Mouse (Mus musculus) MEL (cell line): ENCODE measurements around the gene Slc7a5. TPM values are rescaled to one million over a fixed set of nuclear protein-coding genes. Genes with fewer than 3 reads are reported as not detected.
A peak's percentile ranks its signal among the peaks of the same experiment; 100 is the strongest.

ENCODE experiments used
- DNase-seq: peaks from one replicate; pipeline ENCODE4 v3.0.0; 2011; ENCODE audit warnings: low read depth, low spot score
- H3K27ac ChIP-seq: 2 replicates; pipeline ENCODE4 v1.5.1; 2012; ENCODE audit warnings: low read depth, mild to moderate bottlenecking, control low read depth, low read length, moderate library complexity; ENCODE audit not compliant: control insufficient read depth
- H3K27me3 ChIP-seq, 2 experiments: fragments of 150-350 bp in 1 of 2; sonication (generic) in 1 of 2; 2 replicates each; pipeline ENCODE4 v1.6.1; 2012; ENCODE audit warnings: low read length in 2 of 2, mild to moderate bottlenecking in 2 of 2, improper control_type of control experiment in 1 of 2, moderate library complexity in 1 of 2; ENCODE audit not compliant: insufficient read depth in 2 of 2, control insufficient read depth in 1 of 2
- H3K36me3 ChIP-seq, 2 experiments: 2 replicates each; pipeline ENCODE4 v1.6.1; 2012 to 2014; ENCODE audit warnings: low read length in 2 of 2, improper control_type of control experiment in 1 of 2, inconsistent platforms in 1 of 2, mild to moderate bottlenecking in 1 of 2; ENCODE audit not compliant: insufficient read depth in 2 of 2, control insufficient read depth in 1 of 2
- H3K4me1 ChIP-seq, 2 experiments: fragments of 150-350 bp in 1 of 2; sonication (generic) in 1 of 2; 2 replicates each; pipeline ENCODE4 v1.6.1; 2012; ENCODE audit warnings: low read length in 2 of 2, improper control_type of control experiment in 1 of 2, mild to moderate bottlenecking in 1 of 2; ENCODE audit not compliant: insufficient read depth in 2 of 2, control insufficient read depth in 1 of 2
- H3K4me3 ChIP-seq, 2 experiments: fragments of 150-350 bp in 1 of 2; sonication (generic) in 1 of 2; 2 replicates each; pipeline ENCODE4 v1.5.1; 2012; ENCODE audit warnings: low read depth in 2 of 2, low read length in 2 of 2, mild to moderate bottlenecking in 2 of 2, moderate library complexity in 2 of 2, control low read depth in 1 of 2, improper control_type of control experiment in 1 of 2; ENCODE audit not compliant: control insufficient read depth in 1 of 2, insufficient read depth in 1 of 2
- H3K79me2 ChIP-seq: 2 replicates; pipeline ENCODE4 v1.6.1; 2012; ENCODE audit warnings: mild to moderate bottlenecking, low read length, moderate library complexity; ENCODE audit not compliant: control insufficient read depth, poor library complexity, insufficient read depth
- H3K9ac ChIP-seq: 2 replicates; pipeline ENCODE4 v1.6.1; 2012; ENCODE audit warnings: low read depth, mild to moderate bottlenecking, control low read depth, low read length, moderate library complexity; ENCODE audit not compliant: control insufficient read depth, poor library complexity, severe bottlenecking
- H3K9me3 ChIP-seq: fragments of 150-350 bp; sonication (generic); replicated peaks from 2 replicates; pipeline ENCODE4 v1.6.1; 2012; ENCODE audit warnings: mild to moderate bottlenecking, low read length, improper control_type of control experiment, moderate library complexity; ENCODE audit not compliant: insufficient read depth
- CHD2 ChIP-seq: IDR thresholded peaks from 2 replicates; pipeline ENCODE4 v1.6.1; 2011; ENCODE audit warnings: low read length, improper control_type of control experiment
- CTCF ChIP-seq, 3 experiments: IDR thresholded peaks in 2 of 3; conservative IDR thresholded peaks in 1 of 3; 2 replicates each; pipeline ENCODE4 v1.5.1; 2011 to 2012; ENCODE audit warnings: low read length in 3 of 3, low read depth in 2 of 3, mild to moderate bottlenecking in 2 of 3, improper control_type of control experiment in 1 of 3, inconsistent platforms in 1 of 3, mixed read lengths in 1 of 3, moderate library complexity in 1 of 3; ENCODE audit not compliant: control insufficient read depth in 1 of 3, insufficient read depth in 1 of 3, poor library complexity in 1 of 3, severe bottlenecking in 1 of 3
- E2F4 ChIP-seq: IDR thresholded peaks from 2 replicates; pipeline ENCODE4 v1.6.1; 2011; ENCODE audit warnings: low read depth, low read length, improper control_type of control experiment, borderline replicate concordance
- EP300 ChIP-seq, 2 experiments: IDR thresholded peaks; 2 replicates each; pipeline ENCODE4 v1.6.1; 2011; ENCODE audit warnings: improper control_type of control experiment in 2 of 2, low read length in 2 of 2, low read depth in 1 of 2, mild to moderate bottlenecking in 1 of 2
- ETS1 ChIP-seq: IDR thresholded peaks from 2 replicates; pipeline ENCODE4 v1.6.1; 2012; ENCODE audit warnings: low read depth, mild to moderate bottlenecking, inconsistent platforms, low read length, improper control_type of control experiment, moderate library complexity
- GABPA ChIP-seq: IDR thresholded peaks from 2 replicates; pipeline ENCODE4 v1.6.1; 2012; ENCODE audit warnings: low read depth, mild to moderate bottlenecking, inconsistent platforms, low read length, improper control_type of control experiment, moderate library complexity
- HCFC1 ChIP-seq: IDR thresholded peaks from 2 replicates; pipeline ENCODE4 v1.6.1; 2012; ENCODE audit warnings: low read depth, mild to moderate bottlenecking, inconsistent platforms, low read length, improper control_type of control experiment, moderate library complexity
- JUND ChIP-seq: IDR thresholded peaks from 2 replicates; pipeline ENCODE4 v1.6.1; 2011; ENCODE audit warnings: low read depth, mild to moderate bottlenecking, improper control_type of control experiment, low read length
- KAT2A ChIP-seq: conservative IDR thresholded peaks from 2 replicates; pipeline ENCODE4 v1.6.1; 2012; ENCODE audit warnings: low read depth, low read length, improper control_type of control experiment, inconsistent platforms
- MAZ ChIP-seq: IDR thresholded peaks from 2 replicates; pipeline ENCODE4 v1.6.1; 2012; ENCODE audit warnings: low read depth, mild to moderate bottlenecking, inconsistent platforms, low read length, improper control_type of control experiment
- MEF2A ChIP-seq: IDR thresholded peaks from 2 replicates; pipeline ENCODE4 v1.6.1; 2014; ENCODE audit warnings: low read depth, mild to moderate bottlenecking, inconsistent platforms, low read length, improper control_type of control experiment; ENCODE audit not compliant: poor library complexity, insufficient replicate concordance, severe bottlenecking; ENCODE audit errors: extremely low read depth
- MXI1 ChIP-seq: IDR thresholded peaks from 2 replicates; pipeline ENCODE4 v1.6.1; 2011; ENCODE audit warnings: mild to moderate bottlenecking, low read depth, low read length, improper control_type of control experiment
- NRF1 ChIP-seq: IDR thresholded peaks from 2 replicates; pipeline ENCODE4 v1.6.1; 2014; ENCODE audit warnings: low read depth, mild to moderate bottlenecking, inconsistent platforms, low read length, improper control_type of control experiment, moderate library complexity; ENCODE audit not compliant: poor library complexity, insufficient read depth, severe bottlenecking
- POLR2AphosphoS2 ChIP-seq: IDR thresholded peaks from 2 replicates; pipeline ENCODE4 v1.6.1; 2011; ENCODE audit warnings: low read length, improper control_type of control experiment
- RAD21 ChIP-seq: IDR thresholded peaks from 2 replicates; pipeline ENCODE4 v1.6.1; 2011; ENCODE audit warnings: mild to moderate bottlenecking, low read depth, low read length, improper control_type of control experiment
- RCOR1 ChIP-seq: IDR thresholded peaks from 2 replicates; pipeline ENCODE4 v1.6.1; 2012; ENCODE audit warnings: low read depth, mild to moderate bottlenecking, inconsistent platforms, low read length, improper control_type of control experiment
- SIN3A ChIP-seq: IDR thresholded peaks from 2 replicates; pipeline ENCODE4 v1.6.1; 2012; ENCODE audit warnings: low read length, improper control_type of control experiment, inconsistent platforms
- SMC3 ChIP-seq: IDR thresholded peaks from 2 replicates; pipeline ENCODE4 v1.6.1; 2011; ENCODE audit warnings: low read depth, low read length, improper control_type of control experiment
- TAL1 ChIP-seq: IDR thresholded peaks from 2 replicates; pipeline ENCODE4 v1.6.1; 2012; ENCODE audit warnings: mild to moderate bottlenecking, inconsistent platforms, low read length, moderate library complexity, mixed read lengths
- TCF12 ChIP-seq: IDR thresholded peaks from 2 replicates; pipeline ENCODE4 v1.6.1; 2014; ENCODE audit warnings: low read depth, mild to moderate bottlenecking, inconsistent platforms, low read length, improper control_type of control experiment, moderate library complexity
- UBTF ChIP-seq: IDR thresholded peaks from 2 replicates; pipeline ENCODE4 v1.6.1; 2012; ENCODE audit warnings: low read depth, mild to moderate bottlenecking, inconsistent platforms, low read length, improper control_type of control experiment, moderate library complexity, borderline replicate concordance; ENCODE audit not compliant: insufficient read depth
- USF1 ChIP-seq: IDR thresholded peaks from 2 replicates; pipeline ENCODE4 v1.6.1; 2014; ENCODE audit warnings: low read depth, mild to moderate bottlenecking, inconsistent platforms, low read length, improper control_type of control experiment, moderate library complexity
- USF2 ChIP-seq, 2 experiments: IDR thresholded peaks; 2 replicates each; pipeline ENCODE4 v1.6.1; 2011 to 2012; ENCODE audit warnings: improper control_type of control experiment in 2 of 2, low read length in 2 of 2, borderline replicate concordance in 1 of 2, inconsistent platforms in 1 of 2, low read depth in 1 of 2, mild to moderate bottlenecking in 1 of 2; ENCODE audit not compliant: insufficient read depth in 1 of 2
- ZC3H11A ChIP-seq: IDR thresholded peaks from 2 replicates; pipeline ENCODE4 v1.6.1; 2012; ENCODE audit warnings: low read depth, mild to moderate bottlenecking, inconsistent platforms, low read length, improper control_type of control experiment
- ZKSCAN1 ChIP-seq: IDR thresholded peaks from 2 replicates; pipeline ENCODE4 v1.6.1; 2012; ENCODE audit warnings: low read depth, mild to moderate bottlenecking, inconsistent platforms, low read length, improper control_type of control experiment, moderate library complexity
- polyA plus RNA-seq, 2 experiments: library from polyadenylated mRNA; stranded (reverse) in 1 of 2; unstranded in 1 of 2; fragments of >175 nt in 1 of 2; fragments of >200 nt in 1 of 2; gene quantifications; 2 replicates each; pipeline versions ENCODE4 v1.2.1 to v1.2.4; 2012; ENCODE audit warnings: low replicate concordance in 2 of 2, low read depth in 1 of 2; ENCODE audit not compliant: insufficient read length in 2 of 2, insufficient read depth in 1 of 2, missing spikeins in 1 of 2
- total RNA-seq: library from RNA; depleted of rRNA; stranded (reverse); fragments of 300-350 nt; gene quantifications from 2 replicates; pipeline ENCODE4 v1.2.3, GENCODE M21; 2012

The Slc7a5 gene
- total and polyA plus RNA-seq, 3 experiments = 55.0 to 263 (median 108) TPM

GRCm38 (mm10) chr8:121875045-121875444 lies 32.4 kb downstream of the Slc7a5 start:
- TF ChIP-seq ZKSCAN1 (no peak), SMC3 (no peak), GABPA (no peak), NRF1 (no peak), E2F4 (no peak), UBTF (no peak), TAL1 (no peak), CTCF (IDR thresholded peaks at IDR 0.05 in 2 of 3, conservative IDR thresholded peaks at IDR 0.05 in 1 of 3; ENCODE audit: control insufficient read depth in 1 of 3, insufficient read depth in 1 of 3, low read depth in 2 of 3, low read length in 3 of 3, poor library complexity in 1 of 3, severe bottlenecking in 1 of 3) (no peak), JUND (no peak), RCOR1 (no peak), EP300 (IDR thresholded peaks at IDR 0.05; ENCODE audit: low read depth in 1 of 2, low read length in 2 of 2) (no peak), KAT2A (no peak), POLR2AphosphoS2 (no peak), SIN3A (no peak), MAZ (no peak)
- TF ChIP-seq, all 39 proteins: peak for 0
- Histone ChIP-seq H3K79me2 (no peaks in the 10 kb centered on the region), H3K9ac (no peak overlapping the region), H3K36me3 (peaks cover 0 to 26% of the 10 kb centered on the region in 2 experiments; a peak in 2 of 4 replicates), H3K27ac (no peak overlapping the region), H3K4me3 (no peak overlapping the region), H3K4me1 (peaks cover 12 to 33% of the 10 kb centered on the region in 2 experiments), H3K27me3 (no peaks in the 10 kb centered on the region), H3K9me3 (no peaks in the 10 kb centered on the region)
- no peak for DNase-seq

GRCm38 (mm10) chr8:121874031-121874430 lies 33.5 kb downstream of the Slc7a5 start:
- H3K4me1 ChIP-seq = peaks cover 12 to 33% of the 10 kb centered on the region in 2 experiments
- no peaks in the 10 kb centered on the region for H3K9me3 ChIP-seq
- no peak overlapping the region for H3K4me3 ChIP-seq
- H3K36me3 ChIP-seq = peaks cover 0 to 26% of the 10 kb centered on the region in 2 experiments; a peak in 2 of 4 replicates
- H3K79me2 ChIP-seq = no peaks in the 10 kb centered on the region
- DNase-seq = no peak
- H3K27ac ChIP-seq = no peak overlapping the region
- H3K9ac ChIP-seq = no peak overlapping the region
- no peaks in the 10 kb centered on the region for H3K27me3 ChIP-seq
- TF ChIP-seq SIN3A (no peak), USF2 (IDR thresholded peaks at IDR 0.05; ENCODE audit: borderline replicate concordance in 1 of 2, insufficient read depth in 1 of 2, low read depth in 1 of 2, low read length in 2 of 2) (no peak), MEF2A (no peak), CHD2 (no peak), MXI1 (no peak), SMC3 (peak; percentile 47), TCF12 (no peak), ZC3H11A (peak; percentile 42; the same call in 1 of the 2 replicates), ETS1 (no peak), UBTF (no peak), EP300 (IDR thresholded peaks at IDR 0.05; ENCODE audit: low read depth in 1 of 2, low read length in 2 of 2) (no peak), RAD21 (peak; percentile 45), HCFC1 (no peak), USF1 (no peak), CTCF (IDR thresholded peaks at IDR 0.05 in 2 of 3, conservative IDR thresholded peaks at IDR 0.05 in 1 of 3; ENCODE audit: control insufficient read depth in 1 of 3, insufficient read depth in 1 of 3, low read depth in 2 of 3, low read length in 3 of 3, poor library complexity in 1 of 3, severe bottlenecking in 1 of 3) (peak; percentile 10 to 52 (median 41); a peak in 5 of 6 replicates)
